Mouse (Mus musculus) kidney, postnatal 0 days (tissue): Measurements from ENCODE around the gene Cphx3. TPM values are rescaled to one million over a fixed set of nuclear protein-coding genes. Genes with fewer than 3 reads are reported as not detected.
"Not testable (repeated sequence)": the region's sequence is repeated elsewhere in the genome, so short reads cannot be mapped to it uniquely, and the experiment has no call there.

ENCODE experiments used
- ATAC-seq: fragments of 200-750 bp; cut with Nextera tagmentation; replicated peaks from 2 replicates; pipeline ENCODE4 v1.8.0; 2017; ENCODE audit warnings: low read depth, moderate number of reproducible peaks, moderate TSS enrichment, moderate library complexity; ENCODE audit not compliant: low FRiP score
- DNase-seq: peaks from one replicate; pipeline ENCODE4 v3.0.0-alpha.2; 2016; ENCODE audit warnings: low spot score
- H3K27ac ChIP-seq: fragments of 300-500 bp; sonication (generic); 2 replicates; pipeline ENCODE4 v1.5.1; 2014; ENCODE audit warnings: mild to moderate bottlenecking
- H3K27me3 ChIP-seq: fragments of 300-500 bp; sonication (generic); 2 replicates; pipeline ENCODE4 v1.6.1; 2014; ENCODE audit warnings: low read length, mixed read lengths; ENCODE audit not compliant: insufficient read depth
- H3K36me3 ChIP-seq: fragments of 300-500 bp; sonication (generic); 2 replicates; pipeline ENCODE4 v1.6.1; 2014; ENCODE audit warnings: low read length, mixed read lengths; ENCODE audit not compliant: insufficient read depth
- H3K4me1 ChIP-seq: fragments of 300-500 bp; sonication (generic); replicated peaks from 2 replicates; pipeline ENCODE4 v1.6.1; 2014; ENCODE audit warnings: antibody characterized with exemption, low read length, mixed read lengths; ENCODE audit not compliant: insufficient read depth
- H3K4me2 ChIP-seq: fragments of 300-500 bp; sonication (generic); 2 replicates; pipeline ENCODE4 v1.6.1; 2014; ENCODE audit warnings: mild to moderate bottlenecking, low read length, moderate library complexity, mixed read lengths
- H3K4me3 ChIP-seq: fragments of 300-500 bp; sonication (generic); replicated peaks from 2 replicates; pipeline ENCODE4 v1.5.1; 2014; ENCODE audit warnings: low read depth, low read length
- H3K9ac ChIP-seq: fragments of 300-500 bp; sonication (generic); 2 replicates; pipeline ENCODE4 v1.6.1; 2014; ENCODE audit warnings: low read depth, low read length
- H3K9me3 ChIP-seq: fragments of 300-500 bp; sonication (generic); replicated peaks from 2 replicates; pipeline ENCODE4 v1.6.1; 2016; ENCODE audit warnings: low read length, inconsistent platforms, mixed read lengths
- WGBS: fragments of 180-500 bp; shearing (Covaris S2); extraction: QIAGEN DNeasy Blood & Tissue Kit; methylation state at CpG from one replicate; pipeline ENCODE4 v1.1.7; 2014; 5-methylcytosine and 5-hydroxymethylcytosine counted together
- polyA plus RNA-seq: library from polyadenylated mRNA; unstranded; fragments of >200 nt; fragmentation: Nextera tagmentation; extraction: Ambion mirVana; gene quantifications from 2 replicates; pipeline ENCODE4 v1.2.1, GENCODE M21; 2015

Gene Cphx3
- polyA plus RNA-seq, 1 experiment from 2014 or later = 0.46 TPM

DNA sequence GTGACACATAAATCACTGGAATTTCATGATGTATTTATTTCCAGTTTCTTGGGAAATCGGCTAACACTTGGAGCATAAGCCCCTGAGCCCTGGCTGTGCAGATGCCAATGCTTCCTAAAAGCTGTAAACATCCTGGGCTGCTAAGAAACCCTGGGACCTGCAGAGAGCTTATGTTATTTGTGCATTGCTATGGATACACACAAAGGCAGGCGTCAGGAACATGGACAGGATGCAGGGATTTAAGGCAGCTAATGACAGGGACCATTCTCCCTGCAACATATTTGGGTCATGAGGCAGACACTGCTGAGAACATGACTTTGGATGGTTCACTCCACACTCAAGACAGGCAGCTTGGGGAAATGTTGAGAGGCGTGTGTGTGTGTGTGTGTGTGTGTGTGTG, 115.8 kb downstream of the Cphx3 start:
- not testable (repeated sequence) for H3K36me3 ChIP-seq, H3K4me2 ChIP-seq, DNase-seq, H3K4me3 ChIP-seq, H3K9me3 ChIP-seq, ATAC-seq, H3K4me1 ChIP-seq, H3K27me3 ChIP-seq, H3K9ac ChIP-seq, H3K27ac ChIP-seq
- no CpG with 5 or more reads among the region's 3 CpGs for WGBS

DNA sequence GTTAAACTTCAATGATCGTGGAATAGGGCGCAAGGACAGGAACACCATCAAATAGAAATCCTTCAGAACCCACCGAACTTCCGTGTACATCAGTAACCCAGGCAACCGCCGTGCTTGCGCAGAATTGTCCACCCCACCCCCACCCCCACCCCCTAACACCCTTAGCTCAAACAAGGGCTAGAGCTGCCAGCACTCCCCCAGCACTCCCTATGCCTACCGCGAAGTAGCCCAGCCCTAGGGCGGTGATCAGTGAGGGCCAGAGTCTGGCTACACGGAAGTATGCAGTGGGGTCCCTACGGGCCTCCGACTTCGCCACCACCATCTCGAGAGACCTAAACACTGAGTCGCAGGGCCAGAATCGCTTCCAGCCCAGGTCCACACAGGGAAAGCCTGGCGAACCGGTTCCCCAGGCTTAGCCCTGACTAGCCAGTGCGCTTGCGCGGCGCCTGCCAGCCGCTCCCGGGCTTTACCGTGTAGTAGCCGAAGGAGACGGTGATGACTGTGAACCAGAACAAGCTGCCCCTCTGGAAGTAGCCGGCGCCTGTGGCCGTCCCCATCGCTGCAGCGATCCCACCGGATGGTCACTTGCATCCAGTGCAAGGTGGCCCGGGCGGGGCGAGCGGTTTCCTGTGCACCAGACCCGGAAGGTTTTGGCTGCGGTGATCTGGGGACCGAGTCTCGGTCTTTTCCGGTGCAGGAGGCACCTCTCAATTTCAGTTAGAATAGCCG, 124.3 kb downstream of the Cphx3 start:
- DNase-seq, H3K27ac ChIP-seq, H3K4me3 ChIP-seq, H3K27me3 ChIP-seq, H3K9ac ChIP-seq, H3K9me3 ChIP-seq, H3K4me1 ChIP-seq, H3K4me2 ChIP-seq, H3K36me3 ChIP-seq: not testable (repeated sequence)
- ATAC-seq = peak; percentile 83
- no CpG with 5 or more reads among the region's 44 CpGs for WGBS

DNA sequence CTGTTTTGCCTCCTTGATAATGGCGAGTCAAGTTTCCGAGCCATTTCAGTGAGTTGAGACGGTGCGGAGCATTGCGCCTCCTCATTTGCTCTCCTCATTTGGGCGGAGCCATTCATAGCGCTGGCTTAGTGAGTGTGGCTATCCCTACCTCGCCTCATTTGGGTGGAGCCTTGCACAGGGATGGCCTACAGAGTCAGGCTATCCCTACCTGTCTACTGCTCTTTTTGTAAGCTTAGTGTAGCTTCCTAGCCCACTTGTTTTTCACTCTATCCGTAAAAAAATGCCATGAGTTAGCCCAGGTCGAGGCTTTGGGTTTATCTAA, 124.8 kb downstream of the Cphx3 start, which contains the start of gene Tmem254b:
Tmem254b (minus strand) TSS at position 116 of the 322 bp plus-strand sequence.
- DNase-seq, H3K27me3 ChIP-seq, H3K9me3 ChIP-seq, H3K27ac ChIP-seq, H3K9ac ChIP-seq, H3K4me3 ChIP-seq, H3K36me3 ChIP-seq, H3K4me2 ChIP-seq, H3K4me1 ChIP-seq: not testable (repeated sequence)
- no CpG with 5 or more reads among the region's 10 CpGs for WGBS
- peak; percentile 78 for ATAC-seq

DNA sequence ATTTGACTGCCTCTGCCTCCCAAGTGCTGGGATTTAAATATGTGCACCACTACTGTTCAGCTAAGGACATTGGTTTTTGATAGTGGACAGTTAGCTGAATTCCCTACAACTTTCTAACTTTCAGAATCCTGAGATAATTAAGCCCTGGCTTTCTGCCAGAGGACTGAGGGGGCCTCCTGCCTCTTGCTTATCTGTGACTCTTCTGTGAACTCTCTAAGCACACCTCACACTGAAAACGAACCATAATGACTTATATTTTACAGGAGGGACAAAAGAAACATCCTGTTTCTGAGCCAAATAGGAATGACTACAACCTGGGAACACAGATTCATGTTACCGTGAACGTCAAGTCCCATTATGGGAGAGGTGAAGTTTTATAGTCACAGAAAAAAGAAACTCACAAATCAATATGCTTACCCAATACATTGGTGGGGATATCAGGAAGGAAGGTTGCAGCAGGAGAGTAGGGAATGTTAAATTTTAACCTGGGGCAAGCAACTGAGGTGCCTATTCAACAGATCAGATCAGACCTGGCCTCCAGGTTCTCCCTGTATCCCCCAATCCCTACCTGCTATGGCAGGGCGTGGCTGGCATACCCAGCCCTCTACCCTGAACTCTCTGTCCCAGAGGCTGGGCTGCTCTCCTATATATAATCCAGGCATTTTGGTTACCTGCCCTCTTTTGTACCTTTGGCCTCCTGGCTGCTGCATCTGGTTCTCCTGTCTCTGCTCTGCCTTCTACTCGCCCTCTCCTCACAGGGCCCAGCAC, 134.3 kb downstream of the Cphx3 start:
- ATAC-seq, DNase-seq, H3K9ac ChIP-seq, H3K4me2 ChIP-seq, H3K4me3 ChIP-seq, H3K27me3 ChIP-seq, H3K36me3 ChIP-seq, H3K9me3 ChIP-seq, H3K27ac ChIP-seq, H3K4me1 ChIP-seq: not testable (repeated sequence)
- no CpG with 5 or more reads among the region's 5 CpGs for WGBS

DNA sequence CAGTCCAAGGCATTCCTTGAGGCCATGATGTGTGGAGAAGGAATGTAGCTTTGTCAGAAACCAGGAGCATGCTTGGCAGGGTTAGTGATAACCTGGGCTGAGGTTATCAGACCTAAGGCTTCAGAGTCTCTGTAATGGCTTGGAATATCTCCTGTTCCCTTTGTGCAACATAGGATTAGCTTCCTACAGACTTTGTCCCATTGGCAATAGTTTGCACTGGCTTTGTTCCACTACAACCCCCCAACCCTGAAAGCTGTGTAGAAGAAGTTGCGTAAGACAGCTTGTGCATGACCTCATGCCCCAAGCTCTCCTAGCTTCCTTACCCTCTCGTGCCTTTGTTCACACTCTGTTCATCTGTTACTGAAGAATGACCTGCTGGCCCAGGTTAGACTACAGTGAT, 155.1 kb downstream of the Cphx3 start:
- DNase-seq, H3K4me3 ChIP-seq, H3K36me3 ChIP-seq, H3K4me2 ChIP-seq, H3K9me3 ChIP-seq, H3K27ac ChIP-seq, H3K9ac ChIP-seq, ATAC-seq, H3K27me3 ChIP-seq, H3K4me1 ChIP-seq: not testable (repeated sequence)
- WGBS = no CpG with 5 or more reads among the region's 2 CpGs

DNA sequence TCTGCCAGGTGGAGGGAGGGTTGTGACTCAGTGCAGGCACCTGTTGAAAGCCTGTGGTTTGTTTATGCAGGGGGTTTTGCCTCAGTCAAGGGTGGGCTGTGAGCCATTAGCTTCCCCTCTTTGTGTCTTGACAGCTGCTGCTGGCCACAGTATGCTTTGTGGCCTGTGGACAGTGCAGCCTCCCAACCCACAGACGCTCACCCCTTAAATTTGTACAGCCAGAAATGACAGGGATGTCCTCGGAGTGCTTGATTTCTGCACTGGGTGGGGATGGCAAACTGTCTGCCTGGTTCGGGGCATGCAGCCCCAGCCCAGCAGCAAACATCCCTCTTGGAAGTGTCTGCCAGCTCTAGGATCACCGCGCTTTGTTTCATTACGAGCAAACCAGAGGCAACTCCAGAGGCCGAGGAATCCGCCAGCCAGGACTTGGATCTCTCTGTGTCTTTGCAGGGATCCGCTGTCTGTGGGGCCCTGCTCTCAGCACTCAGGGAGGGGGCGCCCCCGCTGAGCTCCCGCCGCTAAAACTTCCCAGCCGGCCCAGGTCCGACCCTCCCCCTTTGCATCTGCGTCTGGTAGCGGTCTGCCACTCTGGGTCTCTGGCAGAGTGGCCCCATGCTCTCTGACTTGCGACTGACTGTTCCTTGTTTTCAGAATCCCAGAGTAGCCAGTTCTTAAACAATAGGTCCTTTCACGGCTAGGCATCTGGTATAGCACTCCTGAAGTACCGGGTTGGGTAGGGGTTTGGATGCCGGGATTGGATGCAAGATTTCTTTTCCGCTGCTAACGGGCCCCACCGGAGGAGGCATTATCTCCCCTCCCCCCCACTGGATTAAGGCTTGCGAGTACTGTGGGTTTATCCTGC, 175.9 kb downstream of the Cphx3 start, which contains the start of gene Duxbl3:
Duxbl3 (plus strand) TSS at position 207 of the 862 bp plus-strand sequence.
- H3K9ac ChIP-seq, H3K4me1 ChIP-seq, H3K27ac ChIP-seq, H3K4me3 ChIP-seq, H3K9me3 ChIP-seq, H3K4me2 ChIP-seq, DNase-seq, H3K27me3 ChIP-seq, H3K36me3 ChIP-seq: not testable (repeated sequence)
- WGBS = no CpG with 5 or more reads among the region's 25 CpGs
- peak; percentile 78 for ATAC-seq

DNA sequence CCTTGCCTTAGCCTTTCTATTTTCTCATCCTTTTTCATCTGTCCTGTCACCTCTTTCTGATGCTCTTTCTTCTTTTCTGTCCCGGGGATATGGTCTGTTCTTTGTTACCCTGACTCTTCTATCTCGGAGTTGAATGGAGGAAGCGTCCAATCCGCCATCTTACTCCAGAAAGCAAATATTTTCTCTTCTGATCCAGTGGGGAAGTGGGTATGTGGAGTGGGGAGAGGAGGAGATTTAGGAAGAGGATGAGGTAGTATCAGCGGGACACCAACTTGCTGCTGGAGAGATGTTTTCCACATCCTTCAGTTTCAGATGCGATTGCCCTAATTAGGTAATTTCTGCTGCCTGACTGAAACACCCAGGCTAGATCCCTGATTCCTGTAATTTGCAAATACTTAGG, 176.6 kb downstream of the Cphx3 start:
- H3K9me3 ChIP-seq, H3K27me3 ChIP-seq, H3K4me2 ChIP-seq, DNase-seq, H3K4me3 ChIP-seq, H3K27ac ChIP-seq, ATAC-seq, H3K4me1 ChIP-seq, H3K36me3 ChIP-seq, H3K9ac ChIP-seq: not testable (repeated sequence)
- WGBS = no CpG with 5 or more reads among the region's 6 CpGs
